Mouse (Mus musculus) hindbrain, embryonic 14.5 days (tissue): ENCODE data around the gene Olfr342. TPM values are rescaled to one million over a fixed set of nuclear protein-coding genes. Genes with fewer than 3 reads are reported as not detected.

Experiments used
- ATAC-seq: fragments of 200-750 bp; cut with Nextera tagmentation; 2 replicates; pipeline ENCODE4 v1.8.0; 2017; ENCODE audit warnings: moderate number of reproducible peaks, mild to moderate bottlenecking, moderate TSS enrichment, moderate library complexity; ENCODE audit not compliant: low FRiP score
- DNase-seq: peaks from one replicate; pipeline ENCODE4 v3.0.0-alpha.2; 2015; ENCODE audit warnings: low spot score
- H3K27ac ChIP-seq: fragments of 300-500 bp; sonication (generic); 2 replicates; pipeline ENCODE4 v1.5.1; 2014; ENCODE audit warnings: mild to moderate bottlenecking, moderate library complexity
- H3K27me3 ChIP-seq: fragments of 300-500 bp; sonication (generic); 2 replicates; pipeline ENCODE4 v1.6.1; 2014; ENCODE audit warnings: mild to moderate bottlenecking, low read length, mixed read lengths; ENCODE audit not compliant: control insufficient read depth, insufficient read depth
- H3K36me3 ChIP-seq: fragments of 300-500 bp; sonication (generic); replicated peaks from 2 replicates; pipeline ENCODE4 v1.6.1; 2014; ENCODE audit not compliant: control insufficient read depth, insufficient read depth
- H3K4me1 ChIP-seq: fragments of 300-500 bp; sonication (generic); replicated peaks from 2 replicates; pipeline ENCODE4 v1.6.1; 2014; ENCODE audit warnings: antibody characterized with exemption, low read length, mixed read lengths; ENCODE audit not compliant: control insufficient read depth, insufficient read depth
- H3K4me2 ChIP-seq: fragments of 300-500 bp; sonication (generic); replicated peaks from 2 replicates; pipeline ENCODE4 v1.6.1; 2014; ENCODE audit warnings: mild to moderate bottlenecking, moderate library complexity
- H3K4me3 ChIP-seq: fragments of 300-500 bp; sonication (generic); replicated peaks from 2 replicates; pipeline ENCODE4 v1.5.1; 2014; ENCODE audit warnings: mild to moderate bottlenecking, low read length
- H3K9ac ChIP-seq: fragments of 300-500 bp; sonication (generic); 2 replicates; pipeline ENCODE4 v1.6.1; 2014
- H3K9me3 ChIP-seq: fragments of 300-500 bp; sonication (generic); 2 replicates; pipeline ENCODE4 v1.6.1; 2016; ENCODE audit warnings: low read length; ENCODE audit not compliant: control insufficient read depth
- WGBS: fragments of 180-500 bp; shearing (Covaris S2); extraction: QIAGEN DNeasy Blood & Tissue Kit; methylation state at CpG from one replicate; pipeline ENCODE4 v1.1.7; 2014; 5-methylcytosine and 5-hydroxymethylcytosine counted together
- polyA plus RNA-seq: library from polyadenylated mRNA; unstranded; fragments of >200 nt; fragmentation: Nextera tagmentation; extraction: Ambion mirVana; gene quantifications from 2 replicates; pipeline ENCODE4 v1.2.1, GENCODE M21; 2014

The Olfr342 gene
- polyA plus RNA-seq: not detected in 2 replicates

DNA sequence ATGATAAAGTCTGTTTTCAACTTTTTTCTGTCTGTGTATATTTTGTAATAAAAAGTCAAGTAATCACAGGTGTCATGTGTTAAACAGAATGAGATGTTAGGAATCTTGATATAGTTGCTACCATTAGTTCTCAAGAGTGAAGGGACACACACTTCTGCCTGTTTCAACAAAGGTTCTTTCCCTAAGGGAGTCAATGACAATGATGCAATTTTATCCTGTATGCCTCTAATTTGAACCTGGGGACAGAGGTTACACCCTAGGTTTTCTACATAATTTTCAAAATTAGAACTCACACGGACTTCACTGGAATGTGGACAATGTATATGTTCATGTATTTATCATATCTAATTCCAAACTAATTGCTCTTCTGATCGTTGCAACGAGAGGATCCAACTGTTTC, at the start of gene Olfr342:
TSS of gene Olfr342 (plus strand) at position 301 of the 400 bp plus-strand sequence.
- no peak for ATAC-seq
- Histone ChIP-seq H3K4me2 (no peak within 1 kb of the TSS), H3K9me3 (peaks cover 17% of the 10 kb centered on the region; the same call in 1 of the 2 replicates), H3K27ac (no peak within 1 kb of the TSS), H3K4me3 (no peak within 1 kb of the TSS), H3K27me3 (no peaks in the 10 kb centered on the region), H3K9ac (no peak within 1 kb of the TSS), H3K36me3 (no peaks in the 10 kb centered on the region), H3K4me1 (no peaks in the 10 kb centered on the region)
- no peak for DNase-seq
- WGBS: 73% methylated on average over 3 of the region's 3 CpGs

DNA sequence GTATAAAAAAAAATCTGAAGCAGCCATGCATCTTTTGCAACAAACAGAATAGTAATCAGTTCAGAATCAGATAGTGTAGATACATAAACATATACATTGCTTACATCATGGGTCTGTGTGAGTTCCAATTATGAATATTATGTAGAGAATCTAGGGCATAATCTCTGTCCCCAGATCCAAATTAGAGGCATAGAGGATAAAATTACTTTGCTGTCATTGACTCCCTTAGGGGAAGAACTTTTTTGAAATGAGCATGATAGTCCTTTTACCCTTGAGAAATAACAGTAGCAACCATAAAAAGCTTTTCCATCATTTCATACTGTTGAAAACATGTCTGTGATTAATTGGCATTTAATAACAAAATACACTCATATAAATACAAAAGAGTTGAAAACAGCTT, 42.4 kb upstream of the Olfr342 start, which contains the start of gene Olfr341:
TSS of gene Olfr341 (minus strand) at position 101 of the 400 bp plus-strand sequence.
- DNase-seq: no peak
- Histone ChIP-seq H3K27me3 (no peaks in the 10 kb centered on the region), H3K36me3 (no peaks in the 10 kb centered on the region), H3K9me3 (peaks cover 29% of the 10 kb centered on the region), H3K4me1 (no peaks in the 10 kb centered on the region), H3K4me3 (no peak within 1 kb of the TSS), H3K4me2 (no peak within 1 kb of the TSS), H3K9ac (no peak within 1 kb of the TSS), H3K27ac (no peak within 1 kb of the TSS)
- no peak for ATAC-seq

DNA sequence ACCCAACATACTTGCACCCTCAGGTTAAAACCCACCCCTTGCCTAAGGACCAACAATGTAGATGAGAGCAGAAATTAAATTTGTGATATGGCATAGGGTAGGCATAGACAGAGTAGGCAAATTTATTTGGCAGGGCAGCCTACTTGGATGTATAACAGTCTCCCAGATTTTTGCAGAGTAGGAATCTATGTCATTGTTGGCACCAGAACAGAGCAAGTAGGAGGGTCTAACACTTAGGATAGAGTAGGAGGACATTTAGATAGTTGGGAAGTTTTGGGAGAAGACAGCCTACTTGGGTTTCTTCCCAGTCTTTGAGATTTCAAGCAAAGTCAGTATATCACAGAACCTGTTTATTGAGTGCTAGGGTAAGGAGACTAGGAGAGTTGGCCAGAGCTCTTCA, 40.4 kb downstream of the Olfr342 start:
- Histone ChIP-seq H3K27me3 (no peaks in the 10 kb centered on the region), H3K4me1 (no peaks in the 10 kb centered on the region), H3K4me3 (no peak overlapping the region), H3K36me3 (no peaks in the 10 kb centered on the region), H3K9ac (no peak overlapping the region), H3K9me3 (peaks cover 9% of the 10 kb centered on the region; the same call in 1 of the 2 replicates), H3K27ac (no peak overlapping the region), H3K4me2 (no peak overlapping the region)
- no peak for ATAC-seq
- no peak for DNase-seq

DNA sequence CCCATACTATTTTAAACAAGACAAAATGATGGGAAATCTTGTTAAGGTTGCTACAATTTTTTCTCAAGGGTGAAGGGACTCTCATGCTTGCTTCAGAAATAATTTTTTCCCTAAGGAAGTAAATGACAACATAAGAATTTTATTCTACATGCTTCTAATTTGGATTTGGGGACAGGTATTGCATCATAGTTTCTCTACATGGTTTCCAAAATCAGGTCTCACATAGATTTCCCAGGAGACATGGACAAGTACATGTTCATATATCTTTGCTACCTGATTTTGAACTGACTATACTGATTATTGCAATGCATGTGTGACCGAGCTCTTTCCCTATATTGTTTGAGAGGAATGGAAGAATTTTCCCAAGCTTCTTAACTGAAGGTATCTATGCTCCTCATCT, 41.6 kb downstream of the Olfr342 start, which contains the start of gene Olfr344:
TSS of gene Olfr344 (plus strand) at position 301 of the 400 bp plus-strand sequence.
- Histone ChIP-seq H3K4me3 (no peak within 1 kb of the TSS), H3K9me3 (peaks cover 9% of the 10 kb centered on the region; the same call in 1 of the 2 replicates), H3K4me1 (no peaks in the 10 kb centered on the region), H3K27ac (no peak within 1 kb of the TSS), H3K27me3 (no peaks in the 10 kb centered on the region), H3K36me3 (no peaks in the 10 kb centered on the region), H3K4me2 (no peak within 1 kb of the TSS), H3K9ac (no peak within 1 kb of the TSS)
- ATAC-seq (no peak), DNase-seq (no peak)
- 82% methylated on average over 1 of the region's 1 CpGs for WGBS

DNA sequence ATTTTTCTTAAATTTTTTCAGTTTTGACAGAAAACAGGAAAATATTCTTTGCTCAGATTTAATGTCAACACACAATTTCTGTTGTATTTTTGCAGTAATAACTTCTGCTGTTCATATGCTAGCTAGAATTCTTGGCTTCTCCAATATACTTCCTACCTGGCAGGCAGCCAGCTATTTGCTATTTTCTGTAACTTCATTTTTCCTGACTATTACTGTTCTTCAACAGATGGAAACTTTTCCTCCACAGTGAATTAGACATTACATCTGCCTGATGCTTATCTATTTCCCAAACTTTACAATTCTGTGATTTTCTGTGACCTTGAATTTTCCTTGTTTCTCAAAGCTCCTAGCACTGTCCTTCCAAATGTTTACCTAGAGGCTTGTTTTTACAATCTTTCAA, 42.2 kb downstream of the Olfr342 start:
- DNase-seq: no peak
- H3K27ac ChIP-seq: no peak overlapping the region
- H3K9ac ChIP-seq: no peak overlapping the region
- no peaks in the 10 kb centered on the region for H3K27me3 ChIP-seq
- no peak overlapping the region for H3K4me3 ChIP-seq
- no peaks in the 10 kb centered on the region for H3K36me3 ChIP-seq
- ATAC-seq: no peak
- H3K4me1 ChIP-seq: no peaks in the 10 kb centered on the region
- H3K9me3 ChIP-seq: peaks cover 9% of the 10 kb centered on the region; the same call in 1 of the 2 replicates
- no peak overlapping the region for H3K4me2 ChIP-seq

DNA sequence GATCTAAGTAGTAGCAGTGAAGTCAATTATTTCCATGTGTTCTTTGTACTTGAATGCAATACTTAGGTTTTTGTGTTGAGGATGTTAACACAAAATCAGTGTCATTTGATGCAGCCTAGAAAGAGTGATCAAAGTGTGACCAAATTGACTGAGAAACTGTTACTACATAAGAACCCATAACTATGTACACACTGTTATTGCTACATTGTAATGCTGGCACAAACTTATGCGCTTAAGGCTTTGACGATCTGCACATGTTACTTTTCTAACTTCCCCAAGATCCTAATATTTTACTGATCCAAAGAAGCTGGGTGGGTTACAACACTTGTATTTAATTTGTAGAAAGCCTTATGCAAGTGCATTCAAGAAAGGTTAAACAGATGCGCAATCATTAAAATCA, 43.0 kb downstream of the Olfr342 start:
- Histone ChIP-seq H3K9ac (no peak overlapping the region), H3K4me1 (no peaks in the 10 kb centered on the region), H3K9me3 (peaks cover 9% of the 10 kb centered on the region; the same call in 1 of the 2 replicates), H3K36me3 (no peaks in the 10 kb centered on the region), H3K27me3 (no peaks in the 10 kb centered on the region), H3K27ac (no peak overlapping the region), H3K4me3 (no peak overlapping the region), H3K4me2 (no peak overlapping the region)
- 94% methylated on average over 3 of the region's 3 CpGs for WGBS
- no peak for DNase-seq
- no peak for ATAC-seq

Other genes starting within 250 kb of the Olfr342 start
- not detected in 2 replicates for gene Olfr338, start 151.5 kb upstream of the Olfr342 start, polyA plus RNA-seq
- gene Olfr339, start 106.1 kb upstream of the Olfr342 start, polyA plus RNA-seq: not detected in 2 replicates
- not detected in 2 replicates for gene Olfr340, start 72.4 kb upstream of the Olfr342 start, polyA plus RNA-seq
- not detected in 2 replicates for gene Olfr341, start 42.5 kb upstream of the Olfr342 start, polyA plus RNA-seq
- not detected in 2 replicates for gene Olfr344, start 41.7 kb downstream of the Olfr342 start, polyA plus RNA-seq
- gene Olfr345, start 115.0 kb downstream of the Olfr342 start, polyA plus RNA-seq: not detected in 2 replicates
- gene Olfr346, start 160.8 kb downstream of the Olfr342 start, polyA plus RNA-seq: not detected in 2 replicates
- gene Olfr347, start 206.9 kb downstream of the Olfr342 start, polyA plus RNA-seq: not detected in 2 replicates